Mouse (Mus musculus) testis, adult 2 months (tissue): ENCODE data around the gene Nomo1. TPM values are rescaled to one million over a fixed set of nuclear protein-coding genes. Genes with fewer than 3 reads are reported as not detected.

Experiments used
- H3K27ac ChIP-seq: fragments of 200-500 bp; 2 replicates; pipeline ENCODE4 v1.5.1; 2012; ENCODE audit warnings: low read depth, low read length; ENCODE audit not compliant: control insufficient read depth, insufficient read depth
- H3K27me3 ChIP-seq: fragments of 200-500 bp; 2 replicates; pipeline ENCODE4 v1.6.1; 2012; ENCODE audit warnings: mild to moderate bottlenecking, low read length, moderate library complexity; ENCODE audit not compliant: control insufficient read depth, insufficient read depth
- H3K36me3 ChIP-seq: fragments of 200-500 bp; 2 replicates; pipeline ENCODE4 v1.6.1; 2012; ENCODE audit warnings: mild to moderate bottlenecking, low read length; ENCODE audit not compliant: control insufficient read depth, insufficient read depth
- H3K4me1 ChIP-seq: fragments of 200-500 bp; 2 replicates; pipeline ENCODE4 v1.6.1; 2012; ENCODE audit warnings: low read length; ENCODE audit not compliant: control insufficient read depth, insufficient read depth
- H3K4me3 ChIP-seq: fragments of 200-500 bp; 2 replicates; pipeline ENCODE4 v1.5.1; 2012; ENCODE audit warnings: low read depth, mild to moderate bottlenecking, low read length, moderate library complexity, mixed read lengths; ENCODE audit not compliant: control insufficient read depth
- CTCF ChIP-seq: fragments of 200-500 bp; IDR thresholded peaks from 2 replicates; pipeline ENCODE4 v1.5.1; 2012; ENCODE audit warnings: low read depth, mild to moderate bottlenecking, inconsistent platforms, low read length, moderate library complexity; ENCODE audit not compliant: control insufficient read depth, insufficient read depth, insufficient replicate concordance
- POLR2A ChIP-seq: fragments of 200-500 bp; IDR thresholded peaks from 2 replicates; pipeline ENCODE4 v1.6.1; 2012; ENCODE audit warnings: low read depth, mild to moderate bottlenecking, inconsistent platforms, low read length, moderate library complexity; ENCODE audit not compliant: control insufficient read depth
- polyA plus RNA-seq: library from polyadenylated mRNA; depleted of rRNA; stranded (reverse); fragments of >200 nt; gene quantifications from 2 replicates; pipeline ENCODE4 v1.2.3, GENCODE M21; 2012

Nomo1 gene
- polyA plus RNA-seq, 1 experiment = 48.7 TPM

- TF ChIP-seq POLR2A = no peak
- no peak for TF ChIP-seq CTCF
- no peak overlapping the region for H3K27ac ChIP-seq
- no peaks in the 10 kb centered on the region for H3K27me3 ChIP-seq
- H3K4me1 ChIP-seq = no peaks in the 10 kb centered on the region
- H3K36me3 ChIP-seq = no peaks in the 10 kb centered on the region
- no peak overlapping the region for H3K4me3 ChIP-seq
Measured at GRCm38 (mm10) chr7:46012121-46012520, 21.4 kb upstream of the Nomo1 start.

- no peak overlapping the region for H3K27ac ChIP-seq
- no peak for TF ChIP-seq POLR2A
- TF ChIP-seq CTCF = no peak
- no peaks in the 10 kb centered on the region for H3K27me3 ChIP-seq
- no peak overlapping the region for H3K4me3 ChIP-seq
- no peaks in the 10 kb centered on the region for H3K4me1 ChIP-seq
- no peaks in the 10 kb centered on the region for H3K36me3 ChIP-seq
Measured at GRCm38 (mm10) chr7:46013266-46014010, 20.1 kb upstream of the Nomo1 start.

- Histone ChIP-seq H3K4me3 (no peak overlapping the region), H3K4me1 (no peaks in the 10 kb centered on the region), H3K27ac (no peak overlapping the region), H3K36me3 (no peaks in the 10 kb centered on the region), H3K27me3 (no peaks in the 10 kb centered on the region)
- no peak for TF ChIP-seq CTCF
- TF ChIP-seq POLR2A = no peak
Measured at GRCm38 (mm10) chr7:46019594-46019993, 13.9 kb upstream of the Nomo1 start.

GRCm38 (mm10) chr7:46021951-46022350 lies 11.5 kb upstream of the Nomo1 start:
- no peak overlapping the region for H3K4me3 ChIP-seq
- no peaks in the 10 kb centered on the region for H3K36me3 ChIP-seq
- H3K4me1 ChIP-seq = no peaks in the 10 kb centered on the region
- H3K27me3 ChIP-seq = no peaks in the 10 kb centered on the region
- TF ChIP-seq POLR2A = no peak
- no peak for TF ChIP-seq CTCF
- no peak overlapping the region for H3K27ac ChIP-seq

- H3K4me3 ChIP-seq = no peak overlapping the region
- H3K36me3 ChIP-seq = no peaks in the 10 kb centered on the region
- no peaks in the 10 kb centered on the region for H3K4me1 ChIP-seq
- no peak for TF ChIP-seq POLR2A
- no peak for TF ChIP-seq CTCF
- H3K27me3 ChIP-seq = no peaks in the 10 kb centered on the region
- no peak overlapping the region for H3K27ac ChIP-seq
Measured at GRCm38 (mm10) chr7:46025436-46025835, 8.1 kb upstream of the Nomo1 start.

- TF ChIP-seq POLR2A (no peak), CTCF (no peak)
- Histone ChIP-seq H3K4me3 (no peak overlapping the region), H3K4me1 (peaks cover 4% of the 10 kb centered on the region; the same call in 1 of the 2 replicates), H3K27me3 (no peaks in the 10 kb centered on the region), H3K36me3 (no peaks in the 10 kb centered on the region), H3K27ac (no peak overlapping the region)
Measured at GRCm38 (mm10) chr7:46028681-46029080, 4.8 kb upstream of the Nomo1 start.

- Histone ChIP-seq H3K27ac (no peak overlapping the region), H3K4me3 (no peak overlapping the region), H3K36me3 (no peaks in the 10 kb centered on the region), H3K4me1 (peaks cover 11% of the 10 kb centered on the region), H3K27me3 (no peaks in the 10 kb centered on the region)
- TF ChIP-seq POLR2A (no peak), CTCF (no peak)
Measured at GRCm38 (mm10) chr7:46029299-46030144, 4.0 kb upstream of the Nomo1 start.
